Mouse (Mus musculus) neutrophil, adult 5-6 weeks (primary cell): ENCODE data around the gene Slc25a20. TPM values are rescaled to one million over a fixed set of nuclear protein-coding genes. Genes with fewer than 3 reads are reported as not detected.

Experiments
- ATAC-seq: fragments of 151-379, 151-347 bp; 2 replicates; pipeline ENCODE4 v1.8.0; 2017; ENCODE audit warnings: mild to moderate bottlenecking, moderate TSS enrichment; ENCODE audit not compliant: insufficient number of reproducible peaks, poor library complexity, low FRiP score, severe bottlenecking; ENCODE audit errors: extremely low read depth
- total RNA-seq: library from RNA; stranded (forward); fragments of 200-1000 nt; gene quantifications from 2 replicates; pipeline ENCODE4 v1.2.3, GENCODE M21; 2017

Gene Slc25a20
- total RNA-seq, 1 experiment from 2014 or later, result 43.9 TPM

- ATAC-seq, result 0 out of 2 replicates have a peak, but pooled peaks have one; percentile 19
These were observed 54.3 kb downstream of the Slc25a20 start for GRCm38 (mm10) chr9:108716199-108716598.

GRCm38 (mm10) chr9:108723751-108724150 lies 61.9 kb downstream of the Slc25a20 start:
- ATAC-seq, result no peak

- ATAC-seq, result no peak
These were observed 64.2 kb downstream of the Slc25a20 start for GRCm38 (mm10) chr9:108726116-108726515.

- ATAC-seq, result no peak
These were observed 67.2 kb downstream of the Slc25a20 start for GRCm38 (mm10) chr9:108729050-108729449.

GRCm38 (mm10) chr9:108732462-108732861 lies 70.6 kb downstream of the Slc25a20 start:
- no peak for ATAC-seq

Other genes starting within 250 kb of the Slc25a20 start
- not detected in 2 replicates for gene Ccdc36, start 233.6 kb upstream of the Slc25a20 start, total RNA-seq
- not detected in 2 replicates for gene BC048562, start 225.6 kb upstream of the Slc25a20 start, total RNA-seq
- gene Ccdc71, start 201.6 kb upstream of the Slc25a20 start, total RNA-seq, result 15.7 and 19.8 TPM in 2 replicates
- 2.9 and 5.7 TPM in 2 replicates for gene Klhdc8b, start 200.5 kb upstream of the Slc25a20 start, total RNA-seq
- gene Lamb2, start 182.4 kb upstream of the Slc25a20 start, total RNA-seq, result not detected in 2 replicates
- gene Usp19, start 171.5 kb upstream of the Slc25a20 start, total RNA-seq, result 105 and 106 TPM in 2 replicates
- gene Qars, start 154.4 kb upstream of the Slc25a20 start, total RNA-seq, result 97.9 and 119 TPM in 2 replicates
- 158 TPM in 2 replicates for gene Qrich1, start 145.3 kb upstream of the Slc25a20 start, total RNA-seq
- gene Impdh2, start 101.8 kb upstream of the Slc25a20 start, total RNA-seq, result 61.0 and 75.5 TPM in 2 replicates
- 15.5 and 17.0 TPM in 2 replicates for gene Ndufaf3, start 94.7 kb upstream of the Slc25a20 start, total RNA-seq
- 70.9 and 104 TPM in 2 replicates for gene Dalrd3, start 92.2 kb upstream of the Slc25a20 start, total RNA-seq
- gene Wdr6, start 83.3 kb upstream of the Slc25a20 start, total RNA-seq, result 12.8 and 15.6 TPM in 2 replicates
- gene P4htm, start 64.4 kb upstream of the Slc25a20 start, total RNA-seq, result 0.58 and 0.61 TPM in 2 replicates
- 135 and 143 TPM in 2 replicates for gene Arih2, start 12.7 kb upstream of the Slc25a20 start, total RNA-seq
- gene Prkar2a, start 27.2 kb downstream of the Slc25a20 start, total RNA-seq, result 5.0 and 8.2 TPM in 2 replicates
- gene Ip6k2, start 121.7 kb downstream of the Slc25a20 start, total RNA-seq, result 70.6 and 87.9 TPM in 2 replicates
- gene Nckipsd, start 146.3 kb downstream of the Slc25a20 start, total RNA-seq, result 9.7 and 11.3 TPM in 2 replicates
- gene Celsr3, start 164.2 kb downstream of the Slc25a20 start, total RNA-seq, result 2.1 and 2.5 TPM in 2 replicates
- 2.4 and 8.5 TPM in 2 replicates for gene Slc26a6, start 191.2 kb downstream of the Slc25a20 start, total RNA-seq